Mouse (Mus musculus): ENCODE measurements around the gene Sh3bp2.

GRCm38 (mm10) chr5:34528724-34529123, 3.1 kb downstream of the Sh3bp2 start:
- no peak for TF ChIP-seq CTCF (IDR thresholded peaks at IDR 0.05; ENCODE audit: control insufficient read depth, insufficient read depth, low read length)
- TF ChIP-seq POLR2A (IDR thresholded peaks at IDR 0.05; ENCODE audit: borderline replicate concordance, control insufficient read depth, low read depth, low read length) = no peak
